Mouse (Mus musculus) central nervous system, embryonic 18 days (tissue): ENCODE data around the gene Idh2. TPM values are rescaled to one million over a fixed set of nuclear protein-coding genes. Genes with fewer than 3 reads are reported as not detected.

Experiments
- polyA plus RNA-seq: library from polyadenylated mRNA; depleted of rRNA; stranded (reverse); fragments of >200 nt; gene quantifications from 2 replicates; pipeline ENCODE4 v1.2.3, GENCODE M21; 2012; rRNA removed

Gene Idh2
- 181 and 185 TPM in 2 replicates for polyA plus RNA-seq

GRCm38 (mm10) chr7:80115224-80115590 lies at the start of gene Idh2:
Gene Idh2 (minus strand): TSS chr7:80115392.

Other genes with a start within 250 kb of the Idh2 start
- 47.0 and 47.6 TPM in 2 replicates for gene Ap3s2, start 194.7 kb downstream of the Idh2 start, polyA plus RNA-seq
- gene Arpin, start 180.0 kb downstream of the Idh2 start, polyA plus RNA-seq, result 10.1 and 10.5 TPM in 2 replicates
- 20.0 and 24.3 TPM in 2 replicates for gene Zfp710, start 90.6 kb downstream of the Idh2 start, polyA plus RNA-seq
- 13.5 and 14.6 TPM in 2 replicates for gene Sema4b, start 71.4 kb upstream of the Idh2 start, polyA plus RNA-seq
- 23.8 and 28.9 TPM in 2 replicates for gene Cib1, start 117.4 kb upstream of the Idh2 start, polyA plus RNA-seq
- gene Gdpgp1, start 117.5 kb upstream of the Idh2 start, polyA plus RNA-seq, result 2.0 and 2.3 TPM in 2 replicates
- gene Ttll13, start 131.0 kb upstream of the Idh2 start, polyA plus RNA-seq, result 0.92 and 0.96 TPM in 2 replicates
- gene Ngrn, start 145.8 kb upstream of the Idh2 start, polyA plus RNA-seq, result 64.3 and 65.9 TPM in 2 replicates
- gene Vps33b, start 154.3 kb upstream of the Idh2 start, polyA plus RNA-seq, result 34.2 and 35.7 TPM in 2 replicates
- 18.6 and 22.8 TPM in 2 replicates for gene Prc1, start 179.1 kb upstream of the Idh2 start, polyA plus RNA-seq
- 24.9 and 25.4 TPM in 2 replicates for gene Rccd1, start 209.1 kb upstream of the Idh2 start, polyA plus RNA-seq
- gene Unc45a, start 225.6 kb upstream of the Idh2 start, polyA plus RNA-seq, result 70.6 and 77.1 TPM in 2 replicates
- 46.9 and 50.0 TPM in 2 replicates for gene Hddc3, start 227.7 kb upstream of the Idh2 start, polyA plus RNA-seq